Mouse (Mus musculus) ES-E14 (cell line): ENCODE results near the gene Dpysl5.

Source experiments
- CHD2 ChIP-seq: IDR thresholded peaks from 2 replicates; pipeline ENCODE4 v1.6.1; 2014; ENCODE audit warnings: mild to moderate bottlenecking, low read depth, low read length, inconsistent platforms
- ZC3H11A ChIP-seq: IDR thresholded peaks from 2 replicates; pipeline ENCODE4 v1.6.1; 2012; ENCODE audit warnings: low read depth, mild to moderate bottlenecking, inconsistent platforms, low read length, borderline replicate concordance

DNA sequence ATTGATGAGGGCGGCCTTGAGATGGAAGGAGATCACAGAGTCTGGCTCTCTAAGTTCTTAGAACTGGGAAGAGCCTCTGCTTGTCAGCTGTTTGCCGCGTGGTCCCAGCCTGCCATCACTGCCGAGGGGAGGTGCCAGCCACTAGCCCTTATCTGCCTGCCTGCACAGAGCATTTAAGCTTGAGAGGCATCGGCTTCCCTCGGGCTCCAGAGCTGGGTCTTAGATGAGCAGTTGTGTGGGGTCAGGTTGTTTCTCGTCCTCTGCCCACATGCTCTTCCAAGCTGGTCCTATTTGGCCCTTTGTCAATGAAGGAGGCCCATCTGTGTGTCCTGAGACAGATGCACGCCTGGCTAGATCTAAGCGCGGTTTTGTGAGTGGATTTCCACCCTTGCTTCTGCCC is 113.8 kb downstream of the Dpysl5 start:
- TF ChIP-seq ZC3H11A (no peak), CHD2 (no peak)
